Comparison of ENCODE assay signal across 33 mouse cellular contexts in the genomic region with DNA sequence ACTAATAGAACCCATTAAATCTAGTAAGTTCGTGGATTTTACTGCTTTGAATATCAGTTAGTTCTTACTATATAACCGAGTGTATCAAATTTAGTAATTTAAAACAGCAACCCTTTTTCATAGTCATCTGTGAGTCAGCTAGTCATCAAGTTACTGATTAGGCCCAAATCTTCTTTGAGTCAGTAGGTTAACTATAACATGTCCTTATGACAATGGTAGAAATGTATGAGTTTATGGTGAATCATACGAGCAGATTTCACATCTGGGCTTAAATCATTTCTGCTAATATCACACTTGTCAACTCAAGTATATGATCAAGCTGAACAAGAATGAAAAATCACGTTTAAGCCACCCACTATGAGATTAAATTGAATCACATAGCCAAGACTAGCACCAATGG.
"Had no signal": no experiment of that assay in that cellular context is flagged by ENCODE, and none has a peak within 500 bp of the region (broad histone marks: within the 10 kb centered on the region; RNA-seq: fewer than 3 reads in every experiment).

No protein-coding gene starts in this region.

- H3K36me3 ChIP-seq: heart, embryonic 10.5 days; heart, embryonic 12.5 days; heart, embryonic 13.5 days; heart, embryonic 15.5 days; hindbrain, embryonic 10.5 days; hindbrain, embryonic 12.5 days; hindbrain, embryonic 13.5 days; hindbrain, embryonic 15.5 days; intestine, embryonic 15.5 days; kidney, embryonic 15.5 days had no signal

- ATAC-seq: hindbrain, embryonic 16.5 days; hindbrain, postnatal 0 days; inflammation-experienced regulatory T-cells, adult 6 months; intestine, embryonic 15.5 days; intestine, embryonic 16.5 days; intestine, postnatal 0 days had no signal

- H3K27me3 ChIP-seq: heart, embryonic 12.5 days; heart, embryonic 13.5 days; heart, embryonic 15.5 days; hindbrain, embryonic 12.5 days; hindbrain, embryonic 13.5 days; hindbrain, embryonic 15.5 days; intestine, embryonic 15.5 days; kidney, embryonic 15.5 days had no signal

- H3K4me3 ChIP-seq: heart, embryonic 10.5 days; heart, embryonic 12.5 days; heart, embryonic 13.5 days; heart, embryonic 15.5 days; hindbrain, embryonic 10.5 days; hindbrain, embryonic 12.5 days; hindbrain, embryonic 13.5 days; hindbrain, embryonic 15.5 days; intestine, embryonic 15.5 days; kidney, embryonic 15.5 days; layer of hippocampus, adult 2 months; left cerebral cortex, adult 2 months had no signal

- DNase-seq: heart, postnatal 10 days; heart, postnatal 14 days; heart, postnatal 36 days; heart, postnatal 4 days; kidney, adult 11 months; kidney, adult 18-20 months; kidney, adult 2 months; kidney, adult 8-10 months; kidney, adult 9 months; kidney, postnatal 10 days; kidney, postnatal 14 days; kidney, postnatal 25 days; kidney, postnatal 36 days; kidney, postnatal 4 days; layer of hippocampus, adult 9-11 months; layer of hippocampus, postnatal 36 days had no signal
